Mouse (Mus musculus) midbrain, embryonic 12.5 days (tissue): ENCODE measurements around the gene Ube2q1. TPM values are rescaled to one million over a fixed set of nuclear protein-coding genes. Genes with fewer than 3 reads are reported as not detected.

Source experiments
- ATAC-seq: fragments of 200-750 bp; cut with Nextera tagmentation; 2 replicates; pipeline ENCODE4 v1.8.0; 2017; ENCODE audit warnings: low read depth, moderate TSS enrichment, moderate library complexity; ENCODE audit not compliant: low FRiP score
- H3K27ac ChIP-seq: fragments of 300-500 bp; sonication (generic); replicated peaks from 2 replicates; pipeline ENCODE4 v1.5.1; 2016; ENCODE audit warnings: mild to moderate bottlenecking
- H3K27me3 ChIP-seq: fragments of 300-500 bp; sonication (generic); 2 replicates; pipeline ENCODE4 v1.6.1; 2016; ENCODE audit warnings: mild to moderate bottlenecking
- H3K36me3 ChIP-seq: fragments of 300-500 bp; sonication (generic); 2 replicates; pipeline ENCODE4 v1.6.1; 2016
- H3K4me1 ChIP-seq: fragments of 300-500 bp; sonication (generic); 2 replicates; pipeline ENCODE4 v1.6.1; 2016
- H3K4me2 ChIP-seq: fragments of 300-500 bp; sonication (generic); replicated peaks from 2 replicates; pipeline ENCODE4 v1.6.1; 2016; ENCODE audit warnings: mild to moderate bottlenecking, moderate library complexity
- H3K4me3 ChIP-seq: fragments of 300-500 bp; sonication (generic); 2 replicates; pipeline ENCODE4 v1.5.1; 2016; ENCODE audit warnings: mild to moderate bottlenecking
- H3K9ac ChIP-seq: fragments of 300-500 bp; sonication (generic); replicated peaks from 2 replicates; pipeline ENCODE4 v1.6.1; 2016; ENCODE audit warnings: mild to moderate bottlenecking, moderate library complexity
- H3K9me3 ChIP-seq: fragments of 300-500 bp; sonication (generic); 2 replicates; pipeline ENCODE4 v1.6.1; 2016; ENCODE audit warnings: mild to moderate bottlenecking
- WGBS: fragments of 180-500 bp; shearing (Covaris S2); methylation state at CpG from one replicate; pipeline ENCODE4 v1.1.7; 2016; 5-methylcytosine and 5-hydroxymethylcytosine counted together
- polyA plus RNA-seq: library from polyadenylated mRNA; unstranded; fragments of >200 nt; fragmentation: Nextera tagmentation; extraction: Ambion mirVana; gene quantifications from 2 replicates; pipeline ENCODE4 v1.2.1, GENCODE M21; 2016

Gene Ube2q1
- polyA plus RNA-seq, 1 experiment from 2014 or later: 18.5 TPM

DNA sequence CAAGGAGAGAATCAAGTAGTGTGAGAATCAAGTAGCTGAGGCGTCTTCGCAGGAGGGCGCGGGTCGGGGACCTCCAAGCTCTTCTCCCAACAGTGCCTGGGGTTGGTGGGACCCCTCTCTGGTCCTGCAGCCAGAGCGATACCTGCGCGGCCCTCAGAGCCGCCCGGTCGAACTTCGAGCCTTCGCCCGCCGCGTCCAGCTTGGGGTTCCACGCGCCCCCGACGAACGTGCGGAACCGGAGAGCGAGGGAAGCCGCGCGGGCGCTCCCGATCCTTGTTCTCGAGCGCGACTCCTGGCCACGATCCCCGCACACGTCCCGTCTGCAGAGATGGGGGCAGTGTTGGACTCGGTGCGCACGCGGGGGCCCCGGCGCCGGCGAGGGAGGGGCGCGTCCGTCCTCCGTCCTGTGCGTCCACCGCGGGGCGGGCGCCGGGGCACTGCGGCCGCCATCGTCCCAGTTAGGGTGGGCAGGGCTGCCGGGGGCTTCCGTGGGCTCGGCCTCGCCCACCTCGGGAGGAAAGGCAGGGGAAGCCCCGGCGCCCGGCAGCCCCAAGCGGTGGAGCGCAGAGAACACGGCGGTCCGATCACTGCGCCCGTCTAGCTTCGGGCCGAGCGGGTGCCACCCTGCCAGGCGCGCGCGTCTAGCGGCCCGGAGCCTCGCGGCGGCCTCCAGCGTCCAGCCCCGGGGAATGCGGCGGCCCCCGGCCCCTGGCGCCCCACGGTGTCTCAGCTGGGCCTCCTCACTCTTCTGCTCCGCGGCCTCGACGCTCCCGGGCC lies 57.6 kb downstream of the Ube2q1 start, which contains the start of gene She:
She (plus strand) TSS at position 556 of the 777 bp plus-strand sequence.
- WGBS: 3% methylated on average over 79 of the region's 96 CpGs
- Histone ChIP-seq H3K27me3 (peaks cover 62% of the 10 kb centered on the region), H3K4me1 (peaks cover 12% of the 10 kb centered on the region), H3K9ac (no peak within 1 kb of the TSS), H3K4me3 (peak within 1 kb of the TSS; percentile 38), H3K27ac (no peak within 1 kb of the TSS), H3K36me3 (no peaks in the 10 kb centered on the region), H3K9me3 (no peaks in the 10 kb centered on the region), H3K4me2 (peak within 1 kb of the TSS; percentile 49)
- ATAC-seq: no peak

Other genes starting within 250 kb of the Ube2q1 start
- 23.0 and 24.0 TPM in 2 replicates for gene Adar, start 58.6 kb upstream of the Ube2q1 start, polyA plus RNA-seq
- gene Chrnb2, start 9.0 kb upstream of the Ube2q1 start, polyA plus RNA-seq: 24.7 and 26.2 TPM in 2 replicates
- 2.5 and 2.6 TPM in 2 replicates for gene She, start 57.8 kb downstream of the Ube2q1 start, polyA plus RNA-seq
- gene Il6ra, start 139.6 kb downstream of the Ube2q1 start, polyA plus RNA-seq: 0.50 and 0.83 TPM in 2 replicates
- 16.5 and 17.3 TPM in 2 replicates for gene Atp8b2, start 189.9 kb downstream of the Ube2q1 start, polyA plus RNA-seq
- 149 and 150 TPM in 2 replicates for gene Hax1, start 225.2 kb downstream of the Ube2q1 start, polyA plus RNA-seq